Mouse (Mus musculus) cerebellum, adult 11-12 months (tissue): ENCODE data around the gene Paqr5.
A peak's percentile ranks its signal among the peaks of the same experiment; 100 is the strongest.

Source experiments
- DNase-seq: peaks from one replicate; pipeline ENCODE4 v3.0.0; 2022

Gene Paqr5

DNA sequence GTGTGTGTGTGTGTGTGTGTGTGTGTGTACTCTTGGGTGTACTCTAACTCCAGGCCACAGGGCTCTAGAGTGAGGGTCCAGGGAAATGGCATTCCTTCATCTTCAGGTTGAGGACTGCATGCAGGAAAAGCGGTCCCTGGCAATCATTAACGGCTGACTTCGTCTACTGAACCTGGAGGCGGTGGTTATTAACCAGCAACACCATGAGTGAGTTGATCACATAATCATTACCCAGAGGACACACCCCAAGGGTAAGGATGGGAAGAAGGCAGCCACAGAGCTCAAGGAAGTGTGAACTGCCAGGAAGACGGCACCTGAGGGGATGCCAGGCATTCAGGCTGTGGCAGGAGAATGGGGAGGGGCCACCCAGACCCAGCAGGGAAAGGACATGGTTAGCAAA, 18.3 kb downstream of the Paqr5 start:
- no peak for DNase-seq

GRCm38 (mm10) chr9:62007028-62007427, 19.6 kb downstream of the Paqr5 start:
- no peak for DNase-seq

- no peak for DNase-seq
These were observed 23.0 kb downstream of the Paqr5 start for GRCm38 (mm10) chr9:62003611-62004010.

- no peak for DNase-seq
These were observed 26.8 kb downstream of the Paqr5 start for GRCm38 (mm10) chr9:61999653-62000420.

DNA sequence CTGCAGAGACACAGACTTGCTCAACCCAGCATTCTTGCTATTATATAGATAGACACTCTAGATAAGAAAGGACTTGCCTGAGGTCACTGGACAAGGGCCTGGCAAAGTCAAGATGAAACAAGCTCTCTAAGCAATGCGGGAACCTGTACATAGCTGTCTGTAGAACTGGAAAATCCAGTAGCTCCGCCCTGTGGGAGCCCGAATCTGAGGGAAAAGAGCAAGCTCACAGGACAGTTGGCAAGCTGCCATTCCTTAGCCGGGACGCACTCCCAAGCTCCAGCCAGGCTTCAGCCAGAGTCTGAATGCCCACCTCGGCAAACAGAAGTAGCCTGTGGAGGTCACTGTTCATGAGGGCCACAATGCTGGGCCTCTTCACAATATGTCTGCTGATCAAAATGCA, 28.8 kb downstream of the Paqr5 start:
- DNase-seq: no peak

- no peak for DNase-seq
These were observed 35.5 kb downstream of the Paqr5 start for GRCm38 (mm10) chr9:61991158-61991557.

GRCm38 (mm10) chr9:61990738-61991137, 35.9 kb downstream of the Paqr5 start:
- DNase-seq: no peak

- no peak for DNase-seq
These were observed 40.6 kb downstream of the Paqr5 start for GRCm38 (mm10) chr9:61986055-61986454.

- no peak for DNase-seq
These were observed 41.3 kb downstream of the Paqr5 start for GRCm38 (mm10) chr9:61985183-61985863.

GRCm38 (mm10) chr9:61982940-61983620, 43.6 kb downstream of the Paqr5 start:
- DNase-seq: no peak

- no peak for DNase-seq
These were observed 44.8 kb downstream of the Paqr5 start for GRCm38 (mm10) chr9:61981876-61982275.

- no peak for DNase-seq
These were observed 46.7 kb downstream of the Paqr5 start for GRCm38 (mm10) chr9:61979983-61980382.

GRCm38 (mm10) chr9:61977258-61977945, 49.3 kb downstream of the Paqr5 start:
- no peak for DNase-seq

DNA sequence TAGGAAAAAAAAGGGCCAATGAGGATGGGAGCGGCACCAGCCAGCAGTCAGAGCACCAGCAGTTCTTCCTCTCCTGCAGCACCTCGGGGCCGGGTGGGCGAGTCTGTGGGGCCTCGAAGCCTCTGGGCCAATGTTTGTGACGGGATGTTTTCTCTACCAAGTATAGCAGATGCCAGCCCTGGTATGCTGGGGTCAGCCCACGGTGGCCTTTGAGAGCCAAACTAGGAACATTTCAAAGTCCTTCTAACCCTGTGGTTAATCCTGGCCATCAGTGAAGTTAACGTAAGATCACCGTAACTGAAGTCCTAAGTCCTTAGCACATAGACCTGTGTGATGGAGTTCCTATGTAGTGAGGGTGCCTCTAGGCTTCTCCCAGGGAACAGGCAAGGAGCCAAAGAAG, 54.6 kb downstream of the Paqr5 start:
- no peak for DNase-seq

- no peak for DNase-seq
These were observed 55.6 kb downstream of the Paqr5 start for GRCm38 (mm10) chr9:61971045-61971444.

DNA sequence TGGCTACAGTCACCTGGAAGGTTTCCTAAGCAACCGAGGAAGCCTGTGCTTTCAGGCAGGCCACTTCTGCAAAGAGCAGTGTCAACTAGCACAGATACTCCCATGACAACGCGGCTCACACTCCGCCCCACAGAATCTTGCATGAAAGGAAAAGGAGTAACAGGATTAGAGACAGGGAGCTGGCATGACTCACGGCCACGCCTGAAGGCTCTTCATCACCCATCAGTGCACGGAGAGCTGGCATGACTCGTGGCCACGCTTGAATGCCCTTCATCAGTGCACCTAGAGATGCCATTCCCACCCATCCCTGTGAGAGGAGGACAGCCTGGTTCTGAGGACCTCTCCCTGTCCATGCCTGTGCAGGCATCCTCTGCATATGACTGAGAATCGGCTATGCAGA, 59.3 kb downstream of the Paqr5 start:
- no peak for DNase-seq

DNA sequence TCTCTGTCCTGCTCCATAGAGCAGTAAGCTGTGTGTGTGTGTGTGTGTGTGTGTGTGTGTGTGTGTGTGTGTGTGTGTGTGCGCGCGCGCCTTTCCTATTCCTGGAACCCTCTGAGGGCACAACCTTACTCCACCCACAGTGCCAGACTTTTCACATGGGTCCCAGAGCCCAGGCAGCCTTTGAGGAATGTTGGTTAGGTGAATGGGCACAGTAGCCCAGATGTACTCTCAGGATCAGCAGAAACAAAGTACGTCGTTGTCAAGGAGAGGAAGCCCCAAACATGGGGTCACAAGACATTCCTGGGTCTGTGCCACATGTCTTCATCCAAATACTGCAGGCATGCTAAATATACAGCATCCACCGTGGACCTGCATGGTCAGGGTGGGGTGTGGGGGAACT, 60.7 kb downstream of the Paqr5 start:
- no peak for DNase-seq

DNA sequence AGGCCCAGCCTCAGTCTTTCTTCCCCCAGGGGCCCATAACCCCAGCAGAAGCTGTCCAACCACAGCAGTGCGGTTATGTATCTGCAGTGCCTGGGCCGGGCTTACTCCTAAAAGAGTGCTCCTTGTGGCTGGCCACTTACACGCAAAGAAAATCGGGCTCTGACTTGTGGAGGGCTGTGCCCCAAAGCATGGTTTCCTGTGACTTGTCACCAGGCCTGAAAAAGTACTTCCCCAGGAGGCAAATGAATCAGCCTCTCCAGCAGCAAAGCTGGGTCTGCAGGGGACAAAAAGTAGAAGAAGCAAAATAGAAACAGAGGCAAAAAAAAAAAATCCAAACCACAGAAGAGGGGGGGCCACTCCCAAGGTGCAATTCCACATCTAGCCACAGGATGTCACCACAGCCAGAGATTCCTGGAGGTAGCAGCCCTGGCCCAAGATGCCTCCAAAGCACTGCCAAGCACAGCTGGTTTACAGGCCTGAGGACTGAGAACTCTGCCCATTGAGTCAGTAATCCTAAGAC, 61.2 kb downstream of the Paqr5 start:
- DNase-seq: peak; percentile 21

DNA sequence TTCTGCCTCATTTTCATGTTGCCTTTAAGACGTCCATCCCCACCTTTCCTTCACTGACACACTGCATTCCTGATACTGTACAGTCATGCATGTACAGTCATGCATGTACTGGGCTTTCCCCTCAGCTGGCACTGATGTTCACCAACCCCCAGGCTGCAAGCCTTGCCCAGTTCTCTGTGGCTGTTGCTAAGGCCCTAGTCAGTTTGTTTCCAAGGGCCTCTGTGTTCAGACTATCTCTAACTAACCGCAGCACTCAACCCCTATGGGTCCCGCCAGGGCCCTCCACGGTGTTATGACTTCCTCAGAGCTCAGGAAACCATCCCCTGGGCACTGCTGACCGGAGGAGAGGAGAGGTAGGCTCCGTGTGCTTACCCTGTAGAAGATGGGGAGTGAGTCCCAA, 63.3 kb downstream of the Paqr5 start:
- no peak for DNase-seq

DNA sequence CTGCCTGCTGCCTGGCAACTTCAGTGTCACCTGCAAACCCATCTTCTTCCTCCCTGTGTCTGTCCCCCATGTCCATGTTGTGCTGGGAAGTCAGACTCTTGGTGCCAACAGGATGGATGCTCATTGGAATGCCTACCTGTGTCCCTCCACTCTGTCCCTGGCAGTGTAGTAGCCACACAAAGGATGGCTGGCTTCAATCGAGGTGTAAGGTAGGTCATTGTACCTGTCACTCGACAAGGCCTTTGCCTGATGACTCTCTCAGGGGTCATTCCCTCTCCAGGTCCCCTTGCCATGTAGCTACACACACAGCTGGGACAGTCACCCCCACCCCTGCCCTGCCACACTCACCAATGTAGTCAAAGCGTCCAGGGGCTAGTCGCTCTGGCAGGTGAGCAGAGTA, 65.5 kb downstream of the Paqr5 start:
- no peak for DNase-seq

DNA sequence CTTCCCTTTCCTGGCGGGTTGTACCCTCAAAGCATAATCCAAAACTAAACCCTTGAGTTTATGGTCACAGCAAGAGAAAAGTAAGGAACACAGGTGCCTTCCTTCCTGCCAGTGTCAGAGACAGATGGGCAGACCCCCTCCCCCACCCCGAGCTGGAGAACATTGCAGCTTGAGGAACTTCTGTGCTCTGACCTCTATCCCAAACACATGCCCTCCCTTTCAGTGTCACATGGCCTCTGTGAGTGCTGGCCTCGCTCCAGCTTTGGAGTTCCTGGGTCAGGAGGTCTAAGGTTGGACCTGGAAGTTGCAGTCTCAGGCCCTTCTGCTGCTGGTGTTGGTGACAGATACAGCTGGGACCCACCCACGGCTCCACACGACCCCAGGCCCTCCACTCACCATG, 65.9 kb downstream of the Paqr5 start:
- DNase-seq: no peak

DNA sequence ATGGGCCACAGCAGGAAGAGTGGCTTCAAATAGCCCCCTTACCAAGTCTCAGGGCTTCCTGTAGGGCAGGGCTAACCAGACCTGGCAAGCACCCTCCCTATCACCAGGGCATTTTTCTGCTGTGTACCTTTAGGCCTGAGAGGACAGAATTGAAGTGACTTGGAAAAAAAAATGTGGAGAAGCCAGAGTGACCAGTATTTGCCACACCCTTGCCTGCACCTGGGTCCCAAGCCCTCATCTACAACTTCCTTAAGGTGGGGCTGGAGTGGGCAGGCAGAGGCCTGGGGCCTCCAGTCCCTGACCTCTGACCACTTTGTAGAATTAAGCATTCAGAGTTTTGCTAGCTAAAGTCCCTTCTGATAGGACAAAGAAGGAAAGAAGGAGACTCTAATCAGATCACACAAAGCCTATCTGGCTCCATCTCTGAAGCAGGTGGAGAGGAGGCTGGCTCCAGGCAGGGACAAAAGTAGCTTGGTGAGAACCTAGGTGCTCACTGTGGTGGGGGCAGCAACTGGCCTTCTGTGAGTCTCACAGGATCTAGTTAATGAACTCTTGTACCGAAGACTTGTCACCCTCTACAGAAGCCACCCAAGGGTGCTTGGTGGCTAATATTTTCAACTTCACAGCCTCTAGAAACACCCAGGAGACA, 66.6 kb downstream of the Paqr5 start:
- DNase-seq: no peak

DNA sequence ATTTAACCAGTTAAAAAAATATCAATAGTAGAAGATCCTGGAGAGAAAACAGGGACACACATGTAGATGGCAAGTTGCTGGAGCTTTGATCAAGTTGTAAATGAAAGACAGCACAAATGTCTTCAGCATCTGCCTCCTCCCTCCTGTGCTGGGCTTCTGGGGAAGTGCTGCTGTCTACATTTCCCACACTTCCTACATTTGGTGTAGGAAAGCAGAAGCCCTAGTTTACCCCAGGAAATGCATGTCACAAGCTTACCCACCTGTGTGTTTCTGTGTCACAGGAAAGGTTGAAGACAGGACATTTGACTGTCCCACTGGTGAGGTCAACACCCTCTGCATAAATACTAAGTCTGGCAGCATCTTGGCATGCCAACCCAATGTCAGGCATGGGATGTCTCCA, 71.9 kb downstream of the Paqr5 start:
- DNase-seq: no peak
